Mouse (Mus musculus) forebrain, embryonic 12.5 days (tissue): ENCODE data around the gene Dcp1b. TPM values are rescaled to one million over a fixed set of nuclear protein-coding genes. Genes with fewer than 3 reads are reported as not detected.
"Not testable (repeated sequence)": the region's sequence is repeated elsewhere in the genome, so short reads cannot be mapped to it uniquely, and the experiment has no call there.

Experiments
- ATAC-seq: fragments of 200-750 bp; cut with Nextera tagmentation; 2 replicates; pipeline ENCODE4 v1.8.0; 2017; ENCODE audit warnings: moderate TSS enrichment; ENCODE audit not compliant: low FRiP score
- H3K27ac ChIP-seq: fragments of 300-500 bp; sonication (generic); 2 replicates; pipeline ENCODE4 v1.5.1; 2016; ENCODE audit warnings: mild to moderate bottlenecking
- H3K27me3 ChIP-seq: fragments of 300-500 bp; sonication (generic); 2 replicates; pipeline ENCODE4 v1.6.1; 2016; ENCODE audit warnings: mild to moderate bottlenecking
- H3K36me3 ChIP-seq: fragments of 300-500 bp; sonication (generic); replicated peaks from 2 replicates; pipeline ENCODE4 v1.6.1; 2016; ENCODE audit warnings: mild to moderate bottlenecking
- H3K4me1 ChIP-seq: fragments of 300-500 bp; sonication (generic); 2 replicates; pipeline ENCODE4 v1.6.1; 2016
- H3K4me2 ChIP-seq: fragments of 300-500 bp; sonication (generic); 2 replicates; pipeline ENCODE4 v1.6.1; 2016; ENCODE audit warnings: mild to moderate bottlenecking, moderate library complexity
- H3K4me3 ChIP-seq: fragments of 300-500 bp; sonication (generic); replicated peaks from 2 replicates; pipeline ENCODE4 v1.5.1; 2016; ENCODE audit warnings: mild to moderate bottlenecking
- H3K9ac ChIP-seq: fragments of 300-500 bp; sonication (generic); 2 replicates; pipeline ENCODE4 v1.6.1; 2016; ENCODE audit warnings: mild to moderate bottlenecking
- H3K9me3 ChIP-seq: fragments of 300-500 bp; sonication (generic); 2 replicates; pipeline ENCODE4 v1.6.1; 2016
- WGBS: fragments of 180-500 bp; shearing (Covaris S2); methylation state at CpG from one replicate; pipeline ENCODE4 v1.1.7; 2016; 5-methylcytosine and 5-hydroxymethylcytosine counted together
- polyA plus RNA-seq: library from polyadenylated mRNA; unstranded; fragments of >200 nt; fragmentation: Nextera tagmentation; extraction: Ambion mirVana; gene quantifications from 2 replicates; pipeline ENCODE4 v1.2.1, GENCODE M21; 2016

Gene Dcp1b
- polyA plus RNA-seq, 1 experiment from 2014 or later = 13.6 TPM

DNA sequence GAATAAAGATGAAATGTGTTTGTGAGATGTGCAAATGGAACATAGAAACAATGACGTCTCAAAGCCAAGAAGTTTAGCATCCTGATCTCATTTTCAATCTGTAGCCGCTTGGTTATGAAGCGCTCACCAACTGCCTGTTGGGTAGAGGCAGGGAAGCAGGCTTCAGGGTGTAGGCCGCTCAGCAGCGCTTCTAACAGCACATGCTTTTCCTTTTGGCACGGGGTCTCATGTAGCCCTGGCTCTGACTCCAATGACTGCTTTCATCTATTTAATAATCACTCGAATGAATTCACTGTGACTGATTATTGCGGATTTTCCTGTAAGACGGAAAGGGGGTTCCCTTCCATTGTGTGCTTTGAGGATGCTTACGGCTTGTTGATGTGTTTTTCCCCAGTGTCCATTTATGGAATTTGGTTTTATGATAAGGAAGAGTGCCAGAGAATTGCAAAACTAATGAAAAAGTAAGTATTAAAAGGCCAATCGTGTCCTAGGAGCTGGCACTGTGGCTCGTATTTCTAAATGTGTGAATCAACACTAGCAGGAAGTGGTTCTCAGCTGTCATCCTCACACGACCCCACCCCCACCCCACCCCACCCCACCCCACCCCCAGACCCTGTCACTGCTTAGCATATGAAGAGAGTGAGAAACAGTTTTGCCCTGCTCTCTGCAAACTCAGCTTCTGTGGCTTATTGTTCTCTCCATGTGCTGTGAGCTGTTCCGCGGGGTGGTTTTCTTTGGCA is 23.7 kb downstream of the Dcp1b start:
- Histone ChIP-seq H3K4me3 (no peak overlapping the region), H3K9ac (no peak overlapping the region; the same call in 1 of the 2 replicates), H3K27me3 (no peaks in the 10 kb centered on the region), H3K4me2 (peak overlapping the region; percentile 6; the same call in 1 of the 2 replicates), H3K36me3 (peaks cover 27% of the 10 kb centered on the region), H3K9me3 (no peaks in the 10 kb centered on the region), H3K4me1 (peaks cover 22% of the 10 kb centered on the region), H3K27ac (peak overlapping the region; percentile 65)
- ATAC-seq = peak; percentile 80
- 39% methylated on average over 15 of the region's 15 CpGs for WGBS

DNA sequence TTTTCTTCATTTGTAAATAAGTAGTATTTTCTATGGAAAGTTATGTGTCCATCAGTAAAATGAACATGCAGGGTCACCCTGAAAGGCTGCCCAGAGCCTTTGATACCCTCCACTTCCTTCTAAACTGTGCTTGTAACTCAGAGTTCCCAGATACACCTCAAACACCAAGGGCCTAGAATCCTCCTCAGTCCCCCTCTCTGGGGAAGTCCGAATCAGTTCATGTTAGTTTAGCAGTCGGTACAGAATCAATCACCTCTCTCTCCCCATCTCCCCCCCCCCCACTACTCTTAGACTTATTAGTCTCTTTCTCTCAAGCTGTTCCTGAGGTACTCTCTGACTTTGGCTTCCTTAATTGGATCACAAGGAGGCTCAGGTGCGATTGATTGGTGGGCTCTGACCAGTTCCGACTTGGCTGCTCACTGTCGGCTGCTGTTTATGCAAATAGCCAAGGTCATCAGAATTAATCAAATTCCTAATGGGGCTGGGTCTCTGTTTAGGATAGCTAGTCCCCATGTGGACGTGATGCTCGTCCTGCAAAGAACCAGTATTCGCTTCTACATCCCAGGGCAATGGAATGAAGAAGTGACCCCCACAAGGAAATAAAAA is 24.3 kb downstream of the Dcp1b start:
- H3K9ac ChIP-seq = no peak overlapping the region
- ATAC-seq = peak; percentile 27
- peaks cover 22% of the 10 kb centered on the region for H3K4me1 ChIP-seq
- no peaks in the 10 kb centered on the region for H3K9me3 ChIP-seq
- H3K4me3 ChIP-seq = no peak overlapping the region
- no peaks in the 10 kb centered on the region for H3K27me3 ChIP-seq
- peak overlapping the region; percentile 65; the same call in 1 of the 2 replicates for H3K27ac ChIP-seq
- H3K4me2 ChIP-seq = peak overlapping the region; percentile 6; the same call in 1 of the 2 replicates
- peaks cover 27% of the 10 kb centered on the region for H3K36me3 ChIP-seq
- WGBS = 35% methylated on average over 8 of the region's 8 CpGs

DNA sequence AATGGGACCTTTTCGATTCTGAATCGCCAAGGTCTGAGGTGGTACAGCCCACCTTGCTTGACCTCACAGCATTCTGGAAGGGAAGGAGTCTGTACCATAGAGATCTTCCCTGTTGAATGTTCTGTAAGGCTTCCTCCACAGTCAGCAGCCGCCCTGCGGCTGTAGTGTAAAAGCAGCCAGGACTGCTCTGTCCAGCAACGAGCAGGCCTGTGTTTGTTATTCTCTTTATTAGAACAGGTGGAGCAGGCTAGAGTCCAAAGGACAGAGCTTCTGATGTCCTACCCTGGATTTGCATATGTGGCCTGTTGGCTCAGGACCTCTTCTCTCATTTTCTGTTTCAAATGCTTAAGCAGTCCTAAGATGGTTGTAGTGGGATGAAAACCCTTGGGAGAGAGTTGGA is 25.3 kb downstream of the Dcp1b start:
- WGBS = 79% methylated on average over 5 of the region's 5 CpGs
- Histone ChIP-seq H3K27me3 (no peaks in the 10 kb centered on the region), H3K9ac (no peak overlapping the region), H3K4me3 (no peak overlapping the region), H3K4me1 (peaks cover 25% of the 10 kb centered on the region), H3K27ac (no peak overlapping the region), H3K4me2 (no peak overlapping the region), H3K36me3 (peaks cover 27% of the 10 kb centered on the region), H3K9me3 (no peaks in the 10 kb centered on the region)
- no peak for ATAC-seq

DNA sequence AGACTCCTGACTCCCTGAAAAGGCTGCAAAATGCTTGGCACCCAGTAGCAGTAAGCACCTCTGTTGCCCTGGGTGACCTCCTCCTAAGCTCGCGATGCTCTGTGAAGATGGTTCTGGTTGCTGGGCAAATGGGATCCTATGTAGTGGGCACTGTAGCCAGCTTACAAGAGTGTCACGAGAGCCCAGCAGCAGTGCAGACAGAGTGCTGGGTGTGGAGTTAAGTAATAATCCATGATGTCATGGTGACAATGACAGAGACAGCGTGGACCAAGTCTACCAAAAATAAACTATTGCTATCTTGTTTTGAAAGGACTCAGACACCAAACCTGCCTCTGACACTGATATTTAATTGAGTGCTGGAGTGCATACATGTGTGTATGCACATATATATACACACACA is 26.5 kb downstream of the Dcp1b start:
- no peak overlapping the region for H3K4me3 ChIP-seq
- H3K4me1 ChIP-seq = peaks cover 27% of the 10 kb centered on the region
- H3K9ac ChIP-seq = no peak overlapping the region
- no peak for ATAC-seq
- no peaks in the 10 kb centered on the region for H3K27me3 ChIP-seq
- 97% methylated on average over 4 of the region's 4 CpGs for WGBS
- no peak overlapping the region for H3K27ac ChIP-seq
- peaks cover 27% of the 10 kb centered on the region for H3K36me3 ChIP-seq
- H3K4me2 ChIP-seq = no peak overlapping the region
- H3K9me3 ChIP-seq = no peaks in the 10 kb centered on the region

DNA sequence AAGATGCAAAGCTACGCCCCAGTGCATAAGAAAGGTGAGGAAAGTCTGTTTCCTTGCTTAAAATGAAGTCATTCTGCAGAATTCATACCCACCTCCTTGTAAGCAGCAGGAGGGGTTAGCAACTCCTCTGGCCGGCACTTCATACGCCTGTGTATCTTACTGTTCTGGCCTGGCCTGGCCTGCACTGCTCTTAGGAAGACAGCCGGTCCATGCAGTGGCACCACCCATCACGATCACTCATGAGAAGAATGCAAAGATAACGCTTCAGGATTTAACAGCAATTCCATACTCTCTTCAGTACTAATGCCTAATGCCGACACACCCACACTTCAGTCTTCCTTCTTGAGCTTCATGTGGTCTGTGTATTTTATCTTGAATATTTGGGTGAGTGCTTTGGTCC is 29.2 kb downstream of the Dcp1b start:
- no peak for ATAC-seq
- Histone ChIP-seq H3K4me2 (no peak overlapping the region), H3K36me3 (peaks cover 27% of the 10 kb centered on the region), H3K27ac (no peak overlapping the region), H3K9me3 (no peaks in the 10 kb centered on the region), H3K4me1 (peaks cover 10% of the 10 kb centered on the region), H3K27me3 (no peaks in the 10 kb centered on the region), H3K9ac (no peak overlapping the region), H3K4me3 (no peak overlapping the region)
- WGBS = 93% methylated on average over 7 of the region's 7 CpGs

DNA sequence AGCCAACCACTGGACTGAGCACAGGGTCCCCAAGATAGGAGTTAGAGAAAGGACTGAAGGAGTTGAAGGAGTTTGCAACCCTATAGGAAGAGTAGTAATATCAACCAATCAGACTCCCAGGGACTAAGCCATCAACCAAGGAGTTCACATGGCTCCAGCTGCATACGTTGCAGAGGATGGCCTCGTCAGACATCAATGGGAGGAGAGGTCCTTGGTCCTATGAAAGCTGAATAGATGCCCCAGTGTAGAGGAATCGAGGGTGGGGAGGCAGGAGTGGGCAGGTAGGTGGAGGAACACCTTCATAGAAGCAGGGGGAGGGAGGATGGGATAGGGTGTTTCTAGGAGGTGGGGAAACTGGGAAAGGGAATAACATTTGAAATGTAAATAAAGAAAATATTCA is 29.9 kb downstream of the Dcp1b start:
- Histone ChIP-seq H3K4me2 (no peak overlapping the region), H3K9ac (no peak overlapping the region), H3K9me3 (no peaks in the 10 kb centered on the region), H3K27ac (no peak overlapping the region), H3K27me3 (no peaks in the 10 kb centered on the region), H3K36me3 (peaks cover 27% of the 10 kb centered on the region), H3K4me3 (no peak overlapping the region), H3K4me1 (peaks cover 6% of the 10 kb centered on the region)
- ATAC-seq = no peak
- WGBS = 55% methylated on average over 3 of the region's 3 CpGs

DNA sequence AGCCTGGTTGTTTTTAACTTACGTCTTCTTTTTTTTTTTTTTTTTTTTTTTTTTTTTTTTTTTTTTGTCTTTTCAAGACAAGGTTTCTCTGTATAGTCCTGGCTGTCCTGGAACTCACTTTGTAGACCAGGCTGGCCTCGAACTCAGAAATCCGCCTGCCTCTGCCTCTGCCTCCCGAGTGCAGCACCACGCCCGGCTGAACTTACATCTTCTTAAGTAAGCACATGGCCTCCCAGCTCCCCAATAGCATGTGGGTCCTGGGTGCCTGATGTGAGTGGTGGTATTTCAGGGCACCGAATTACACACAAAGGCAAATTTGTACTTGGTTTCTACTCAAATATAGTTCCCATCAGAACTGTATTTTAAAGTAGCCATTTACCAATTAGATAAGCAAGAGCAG is 31.0 kb downstream of the Dcp1b start:
- ATAC-seq, H3K9ac ChIP-seq, H3K27me3 ChIP-seq, H3K4me3 ChIP-seq, H3K4me2 ChIP-seq, H3K9me3 ChIP-seq, H3K4me1 ChIP-seq, H3K27ac ChIP-seq: not testable (repeated sequence)
- H3K36me3 ChIP-seq = peaks cover 24% of the 10 kb centered on the region
- 87% methylated on average over 7 of the region's 7 CpGs for WGBS

DNA sequence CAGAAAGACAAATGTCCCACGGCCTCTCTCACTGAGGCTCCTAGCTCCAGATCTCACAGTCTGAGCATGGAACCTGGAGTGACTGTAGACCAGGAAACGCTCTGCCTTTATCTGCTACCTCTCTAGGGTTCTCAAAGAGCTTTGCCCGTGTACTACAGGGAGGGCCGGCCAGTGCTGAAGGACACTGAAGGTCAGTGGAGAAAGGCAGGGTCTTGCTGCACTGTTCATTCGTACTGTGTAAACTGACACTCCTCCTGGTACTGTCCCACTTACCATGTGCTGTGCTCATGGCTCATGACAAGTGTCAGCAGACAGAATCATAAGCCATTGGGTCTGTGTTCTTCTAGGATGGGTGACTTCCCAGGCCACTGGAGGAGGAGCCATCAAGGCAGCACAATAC is 38.3 kb downstream of the Dcp1b start:
- Histone ChIP-seq H3K4me2 (no peak overlapping the region), H3K27me3 (no peaks in the 10 kb centered on the region), H3K27ac (no peak overlapping the region), H3K36me3 (peaks cover 44% of the 10 kb centered on the region), H3K9me3 (no peaks in the 10 kb centered on the region), H3K9ac (no peak overlapping the region), H3K4me3 (no peak overlapping the region), H3K4me1 (peaks cover 7% of the 10 kb centered on the region; the same call in 1 of the 2 replicates)
- no peak for ATAC-seq
- WGBS = 92% methylated on average over 5 of the region's 5 CpGs

DNA sequence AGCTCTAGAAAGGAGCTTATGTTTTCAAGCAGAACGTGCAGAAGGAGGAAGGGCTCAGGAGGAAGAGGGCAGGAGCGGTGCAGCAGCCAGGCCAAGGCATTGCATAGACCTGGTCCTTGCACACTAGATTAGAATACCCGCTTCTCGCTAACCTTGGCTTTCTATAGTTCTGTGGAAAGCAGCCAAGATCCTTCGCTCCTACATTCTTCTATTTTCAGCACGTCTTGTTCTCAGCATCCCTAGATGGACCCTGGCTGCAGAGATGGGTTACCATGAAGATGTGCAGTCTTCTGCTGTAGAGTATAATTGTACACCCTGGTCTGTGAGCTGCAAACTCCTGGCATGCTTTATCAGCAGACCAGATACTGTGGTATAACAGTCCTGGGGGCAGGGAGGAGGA is 39.1 kb downstream of the Dcp1b start:
- 90% methylated on average over 6 of the region's 6 CpGs for WGBS
- peaks cover 50% of the 10 kb centered on the region for H3K36me3 ChIP-seq
- ATAC-seq = no peak

DNA sequence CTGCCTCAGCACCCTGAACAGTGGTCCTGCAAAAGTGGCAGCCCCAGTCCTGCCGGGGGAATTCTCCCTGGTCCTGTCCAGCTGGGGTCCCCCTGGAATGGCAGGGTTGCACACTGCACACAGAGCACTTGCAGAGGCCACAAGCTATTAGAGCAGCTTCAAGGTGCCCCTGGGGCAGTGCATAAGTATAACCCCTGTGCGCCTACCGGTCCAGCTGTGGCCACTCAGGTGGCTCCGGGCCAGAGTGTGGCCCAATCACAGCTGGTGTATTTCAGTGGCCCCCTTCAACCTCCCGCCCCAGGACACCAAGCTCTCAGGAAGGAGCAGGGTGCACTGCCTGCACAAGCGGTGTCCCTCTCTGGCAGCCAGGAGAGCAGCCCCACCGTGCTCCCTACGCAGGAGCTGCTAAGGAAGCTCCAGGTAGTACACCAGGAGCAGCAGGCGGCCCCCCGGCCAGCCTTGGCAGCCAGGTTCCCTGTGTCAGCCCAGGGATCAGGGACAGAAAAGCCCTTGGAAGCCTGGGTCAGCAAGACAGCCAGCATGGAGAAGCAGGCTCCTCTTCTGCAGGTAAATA is 40.1 kb downstream of the Dcp1b start:
- peaks cover 57% of the 10 kb centered on the region for H3K36me3 ChIP-seq
- WGBS = 97% methylated on average over 10 of the region's 10 CpGs

More for the DNA sequence above, 39.1 kb downstream of the Dcp1b start:
- Histone ChIP-seq H3K9ac (no peak overlapping the region), H3K4me2 (no peak overlapping the region), H3K9me3 (no peaks in the 10 kb centered on the region), H3K4me3 (no peak overlapping the region), H3K27ac (no peak overlapping the region), H3K4me1 (peaks cover 7% of the 10 kb centered on the region; the same call in 1 of the 2 replicates), H3K27me3 (no peaks in the 10 kb centered on the region)

DNA sequence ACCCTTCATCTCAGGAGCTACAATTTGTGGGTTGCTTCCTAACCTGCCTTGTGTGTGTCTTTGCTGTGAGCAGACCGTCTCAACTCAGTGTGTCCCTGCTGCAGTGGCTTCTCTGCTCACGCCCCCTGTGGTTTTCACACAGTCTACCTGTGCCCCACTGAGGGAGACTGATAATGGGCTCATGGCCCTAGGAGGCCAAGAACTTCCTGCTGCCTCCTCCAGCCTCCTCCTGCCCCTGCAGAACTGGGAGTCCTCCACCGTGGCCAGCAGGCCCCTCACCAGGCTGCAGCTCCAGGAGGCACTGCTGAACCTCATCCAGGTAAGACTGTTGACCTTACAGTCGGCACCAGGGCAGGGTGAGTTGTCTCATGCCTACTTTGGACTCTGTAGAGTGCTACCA is 42.6 kb downstream of the Dcp1b start:
- no peak for ATAC-seq
- no peak overlapping the region for H3K27ac ChIP-seq
- H3K27me3 ChIP-seq = no peaks in the 10 kb centered on the region
- 80% methylated on average over 4 of the region's 4 CpGs for WGBS
- no peak overlapping the region for H3K4me3 ChIP-seq
- no peak overlapping the region for H3K9ac ChIP-seq
- H3K9me3 ChIP-seq = no peaks in the 10 kb centered on the region
- H3K36me3 ChIP-seq = peaks cover 68% of the 10 kb centered on the region
- H3K4me1 ChIP-seq = peaks cover 7% of the 10 kb centered on the region; the same call in 1 of the 2 replicates
- H3K4me2 ChIP-seq = no peak overlapping the region

More for the DNA sequence above, 40.1 kb downstream of the Dcp1b start:
- no peak for ATAC-seq
- Histone ChIP-seq H3K27me3 (no peaks in the 10 kb centered on the region), H3K4me1 (peaks cover 7% of the 10 kb centered on the region; the same call in 1 of the 2 replicates), H3K9me3 (no peaks in the 10 kb centered on the region), H3K4me3 (no peak overlapping the region), H3K9ac (no peak overlapping the region), H3K27ac (no peak overlapping the region), H3K4me2 (no peak overlapping the region)

DNA sequence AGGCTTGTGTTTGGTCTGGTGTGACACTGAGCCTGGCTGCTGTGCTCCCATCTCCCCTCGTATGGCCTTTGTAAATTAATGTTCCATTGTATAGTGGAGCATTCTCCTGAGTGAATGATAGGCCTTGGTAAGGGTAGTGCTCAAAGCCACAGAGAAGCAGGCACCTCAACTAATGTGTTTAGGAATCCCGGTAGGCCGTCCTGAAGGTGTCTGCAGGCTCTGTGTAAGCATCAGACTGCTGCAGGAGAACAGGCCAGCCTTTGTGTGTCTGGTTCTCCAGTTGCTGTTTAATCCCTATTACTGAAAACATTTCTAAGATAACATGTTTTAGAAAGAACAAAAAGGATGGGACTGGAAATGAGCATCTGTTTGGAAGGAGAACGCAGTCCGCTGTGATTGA is 43.5 kb downstream of the Dcp1b start:
- Histone ChIP-seq H3K9me3 (no peaks in the 10 kb centered on the region), H3K4me2 (no peak overlapping the region), H3K27ac (no peak overlapping the region), H3K36me3 (peaks cover 59% of the 10 kb centered on the region), H3K27me3 (no peaks in the 10 kb centered on the region), H3K4me1 (peaks cover 7% of the 10 kb centered on the region; the same call in 1 of the 2 replicates), H3K9ac (no peak overlapping the region), H3K4me3 (no peak overlapping the region)
- WGBS = 85% methylated on average over 5 of the region's 5 CpGs
- no peak for ATAC-seq
